Mouse (Mus musculus) urinary bladder, adult 2 months (tissue): ENCODE data around the gene Apopt1. TPM values are rescaled to one million over a fixed set of nuclear protein-coding genes. Genes with fewer than 3 reads are reported as not detected.
A peak's percentile ranks its signal among the peaks of the same experiment; 100 is the strongest.

ENCODE experiments used
- DNase-seq: peaks from one replicate; pipeline ENCODE4 v3.0.0; 2022; ENCODE audit warnings: low spot score
- polyA plus RNA-seq: library from polyadenylated mRNA; depleted of rRNA; stranded (reverse); fragments of >200 nt; gene quantifications from 2 replicates; pipeline ENCODE4 v1.2.3, GENCODE M21; 2012

Apopt1 gene
- polyA plus RNA-seq, 1 experiment = 50.6 TPM

DNA sequence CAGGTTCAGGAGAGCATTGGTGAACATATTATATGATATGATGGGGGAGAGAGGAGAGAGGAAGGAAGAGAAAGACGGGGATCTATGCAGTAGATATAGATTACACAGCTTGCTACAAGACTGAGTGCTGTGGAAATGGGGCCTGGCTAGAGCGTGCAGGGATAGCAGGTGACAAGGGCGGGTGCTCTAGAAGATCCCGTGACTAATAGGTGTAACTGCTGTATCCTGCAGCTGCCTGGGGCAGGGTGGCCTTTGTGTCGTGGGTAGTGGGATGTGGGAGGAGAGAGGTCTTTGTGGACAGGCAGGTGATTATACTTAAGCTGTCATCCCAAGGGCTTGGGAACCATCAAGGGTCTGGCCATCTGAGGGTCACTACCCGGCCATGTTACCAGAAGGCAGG, 32.2 kb downstream of the Apopt1 start:
- DNase-seq = no peak

GRCm38 (mm10) chr12:111746091-111746490, 33.0 kb downstream of the Apopt1 start:
- no peak for DNase-seq

DNA sequence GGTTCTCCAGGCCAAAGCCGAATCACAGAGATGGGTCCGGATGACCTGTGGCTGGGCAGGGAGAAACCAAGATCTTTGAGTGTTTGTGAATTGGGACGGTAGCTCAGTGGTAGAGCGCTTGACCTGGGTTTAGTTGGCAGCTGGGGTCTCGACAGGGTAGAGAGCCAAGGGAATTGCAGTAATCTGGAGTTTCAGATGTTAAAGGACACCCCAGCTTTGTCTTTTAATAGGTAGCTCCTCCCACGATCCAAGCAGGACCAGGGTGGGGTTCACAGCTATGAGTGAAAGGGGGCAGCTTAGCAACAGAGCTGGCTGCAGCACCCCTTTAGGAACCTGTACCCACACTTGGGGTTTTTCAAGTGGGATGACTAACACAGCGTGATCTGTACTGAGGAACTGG, 34.4 kb downstream of the Apopt1 start:
- no peak for DNase-seq

DNA sequence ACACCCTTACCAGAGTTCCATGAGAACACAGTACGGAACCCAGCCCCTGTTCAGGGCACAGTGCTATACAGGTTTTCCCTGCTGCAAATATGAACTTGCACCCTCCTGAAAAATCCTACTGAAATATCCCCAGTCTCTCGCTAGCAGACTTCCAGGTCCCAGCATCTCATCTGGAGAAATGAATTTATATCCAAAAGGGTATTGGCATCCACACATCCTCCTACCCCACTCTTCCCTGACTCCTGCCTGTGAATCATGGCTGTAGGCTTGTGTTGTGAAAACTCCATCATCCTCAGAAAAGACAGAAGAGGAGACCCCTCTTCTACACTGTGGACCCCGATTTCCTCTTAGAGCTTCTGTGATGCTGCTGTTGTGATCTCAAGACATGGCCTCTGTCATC, 37.7 kb downstream of the Apopt1 start:
- DNase-seq = no peak

- DNase-seq = no peak
Measured at GRCm38 (mm10) chr12:111752491-111752890, 39.4 kb downstream of the Apopt1 start.

DNA sequence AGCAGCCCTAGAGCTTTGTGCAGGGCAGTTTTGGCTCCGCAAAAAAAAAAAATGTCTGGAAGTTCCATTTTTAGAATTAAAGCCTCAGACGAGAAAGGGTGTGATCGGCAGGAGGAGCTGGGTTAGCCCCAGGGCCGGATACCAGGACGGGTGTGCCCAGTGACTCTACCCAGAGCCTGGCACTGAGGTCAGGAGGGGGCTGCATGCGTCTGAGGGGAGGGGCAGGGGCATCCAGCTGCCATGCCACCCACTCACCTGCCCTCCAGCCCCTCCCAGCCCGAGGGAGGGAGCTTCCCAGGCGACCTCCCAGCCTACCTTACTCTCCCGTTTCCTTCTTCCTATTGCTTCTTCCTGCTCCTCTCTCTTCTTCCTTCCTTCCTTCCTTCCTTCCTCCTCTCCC, 40.3 kb downstream of the Apopt1 start:
- no peak for DNase-seq

DNA sequence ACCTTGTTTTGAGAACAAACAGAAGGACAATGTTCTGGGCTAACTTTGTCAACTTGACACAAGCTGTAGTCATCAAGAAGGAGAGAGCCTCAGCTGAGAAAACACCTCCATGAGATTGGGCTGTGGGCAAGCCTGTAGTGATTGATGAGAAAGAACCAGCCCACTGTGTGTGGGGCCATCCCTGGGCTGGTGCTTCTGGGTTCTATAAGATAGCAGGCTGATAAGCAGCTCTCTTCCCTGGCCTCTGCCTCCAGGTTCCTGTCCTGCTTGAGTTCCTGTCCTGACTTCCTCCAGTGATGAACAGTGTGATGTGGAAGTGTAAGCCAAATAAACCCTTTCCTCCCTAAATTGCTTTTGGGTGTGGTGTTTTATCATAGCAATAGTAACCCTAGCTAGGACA, 41.6 kb downstream of the Apopt1 start:
- DNase-seq = no peak

GRCm38 (mm10) chr12:111755231-111755630, 42.2 kb downstream of the Apopt1 start:
- no peak for DNase-seq

GRCm38 (mm10) chr12:111756082-111756697, 43.1 kb downstream of the Apopt1 start:
- DNase-seq = no peak

GRCm38 (mm10) chr12:111756698-111757082, 43.6 kb downstream of the Apopt1 start:
- no peak for DNase-seq

DNA sequence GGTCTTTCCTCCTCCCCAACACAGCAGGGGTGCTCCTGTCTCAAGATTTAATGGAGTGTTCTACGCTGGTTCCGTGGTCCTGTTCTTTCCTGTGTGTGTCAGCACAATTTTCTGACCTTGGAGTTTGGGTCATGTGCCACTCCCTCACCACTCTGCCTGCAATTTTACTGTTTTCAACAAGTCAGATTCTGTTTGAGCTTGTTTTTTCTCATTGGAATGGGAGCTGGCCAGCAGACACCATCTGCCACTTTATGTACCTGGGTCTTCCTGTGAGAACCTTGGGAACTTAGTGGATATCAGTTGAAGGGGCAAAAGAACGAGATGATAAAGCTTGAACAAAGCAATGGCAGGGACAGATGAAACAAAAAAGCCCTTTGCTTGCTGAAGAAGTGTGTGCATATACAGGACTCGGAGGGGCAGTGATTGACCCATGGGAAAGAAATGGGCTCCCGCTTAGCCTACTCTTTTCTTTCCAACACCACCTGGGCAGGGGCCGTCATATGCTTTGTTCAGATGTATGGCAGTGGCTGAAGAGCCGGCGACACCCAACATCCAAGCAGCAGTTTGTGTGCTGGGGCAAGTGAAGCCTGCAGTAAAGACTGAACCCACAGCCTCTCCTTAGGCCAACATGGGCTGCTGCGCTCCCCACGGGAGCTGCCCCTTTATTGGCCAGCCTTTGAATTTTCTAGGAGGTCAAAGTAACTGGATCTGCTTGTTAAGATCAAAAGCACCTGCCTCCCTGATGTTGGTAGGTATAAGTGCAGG, 44.7 kb downstream of the Apopt1 start:
- no peak for DNase-seq

DNA sequence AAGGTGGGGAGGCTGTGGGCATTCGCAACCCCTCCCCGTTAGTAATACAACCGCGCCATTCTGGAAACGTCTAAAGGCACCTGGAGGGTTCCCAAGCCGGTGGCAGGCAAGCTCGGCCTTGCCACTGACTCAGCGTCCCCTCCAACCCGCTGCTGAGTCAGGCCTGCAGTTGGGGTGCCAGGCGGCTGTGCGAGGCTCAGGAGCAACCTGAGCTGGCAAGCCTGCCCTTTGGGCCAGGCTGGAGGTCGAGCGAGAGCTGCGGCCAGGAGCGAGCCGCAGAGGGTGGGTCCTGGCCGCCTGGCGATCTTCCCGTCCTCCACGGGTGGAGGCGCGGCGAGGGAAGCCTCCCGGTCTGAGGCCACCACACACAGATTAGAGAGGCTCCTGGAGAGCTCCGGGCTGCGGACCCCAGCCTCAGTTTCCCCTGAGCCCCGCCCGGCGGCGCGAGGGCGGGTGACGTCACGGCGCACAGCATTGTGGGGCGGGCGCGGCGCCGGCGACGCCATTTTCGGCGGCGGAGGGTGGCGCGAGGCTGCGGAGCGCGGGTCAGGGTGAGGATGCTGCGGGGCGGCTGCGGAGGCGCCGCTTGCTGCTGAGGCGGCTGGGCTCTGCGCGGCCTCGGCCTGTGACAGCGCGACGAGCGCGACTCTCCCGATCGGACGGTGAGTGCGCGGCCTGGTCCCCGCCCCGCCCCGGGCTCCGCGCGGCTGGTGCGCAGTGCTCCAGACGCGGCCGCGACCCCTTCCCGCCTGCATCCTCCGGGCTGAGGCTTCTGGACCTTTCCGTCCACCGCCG, 45.5 kb downstream of the Apopt1 start, which contains the start of gene Klc1:
Gene Klc1, plus strand, starts transcription at position 469 of the 795 bp plus-strand sequence.
- peak; percentile 83 for DNase-seq

GRCm38 (mm10) chr12:111759176-111760061, 46.4 kb downstream of the Apopt1 start:
- DNase-seq = peak; percentile 38

GRCm38 (mm10) chr12:111760306-111760908, 47.3 kb downstream of the Apopt1 start:
- DNase-seq = no peak

GRCm38 (mm10) chr12:111762620-111763280, 49.7 kb downstream of the Apopt1 start:
- no peak for DNase-seq

- no peak for DNase-seq
Measured at GRCm38 (mm10) chr12:111766313-111767236, 53.5 kb downstream of the Apopt1 start.

DNA sequence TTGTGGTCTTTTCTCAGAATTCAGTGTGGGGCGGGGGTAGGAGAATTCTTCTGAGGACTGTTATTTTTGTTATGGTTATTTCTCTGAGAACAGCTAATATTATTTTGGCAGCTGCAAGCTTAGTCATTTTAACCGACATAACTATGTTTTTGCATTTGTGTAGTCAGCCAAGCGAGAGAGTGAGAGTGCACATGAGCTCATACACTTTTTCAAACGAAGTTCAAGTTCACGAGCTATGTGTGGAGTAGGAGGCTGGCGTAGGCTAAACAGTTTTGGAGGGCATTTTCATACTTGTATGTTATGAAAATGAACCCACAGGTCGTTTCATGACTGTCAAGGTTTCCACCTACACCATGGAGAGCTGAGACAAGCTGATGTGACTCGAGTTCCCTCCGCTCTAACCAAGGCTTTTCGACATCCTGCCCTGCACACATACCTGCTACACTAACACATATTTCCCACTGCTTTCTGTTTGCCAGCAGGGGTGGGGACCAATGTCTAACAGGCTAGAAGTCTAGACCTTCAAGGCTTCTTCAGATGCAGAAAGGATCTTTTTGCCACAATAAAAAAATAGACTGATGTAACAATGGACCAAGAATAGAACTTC, 55.4 kb downstream of the Apopt1 start:
- no peak for DNase-seq

GRCm38 (mm10) chr12:111769306-111769705, 56.2 kb downstream of the Apopt1 start:
- DNase-seq = no peak
